Mouse (Mus musculus) neural tube, embryonic 13.5 days (tissue): ENCODE results near the gene Mmp25. TPM values are rescaled to one million over a fixed set of nuclear protein-coding genes. Genes with fewer than 3 reads are reported as not detected.
"Not testable (repeated sequence)": the region's sequence is repeated elsewhere in the genome, so short reads cannot be mapped to it uniquely, and the experiment has no call there.

Source experiments
- ATAC-seq: fragments of 200-750 bp; cut with Nextera tagmentation; 2 replicates; pipeline ENCODE4 v1.8.0; 2017; ENCODE audit warnings: low read depth, mild to moderate bottlenecking, moderate TSS enrichment, moderate library complexity
- H3K27ac ChIP-seq: fragments of 300-500 bp; sonication (generic); replicated peaks from 2 replicates; pipeline ENCODE4 v1.5.1; 2015; ENCODE audit warnings: moderate library complexity, mild to moderate bottlenecking, inconsistent platforms
- H3K27me3 ChIP-seq: fragments of 300-500 bp; sonication (generic); 2 replicates; pipeline ENCODE4 v1.6.1; 2015; ENCODE audit warnings: mild to moderate bottlenecking, inconsistent platforms
- H3K36me3 ChIP-seq: fragments of 300-500 bp; sonication (generic); 2 replicates; pipeline ENCODE4 v1.6.1; 2015; ENCODE audit warnings: mild to moderate bottlenecking, inconsistent platforms
- H3K4me1 ChIP-seq: fragments of 300-500 bp; sonication (generic); replicated peaks from 2 replicates; pipeline ENCODE4 v1.6.1; 2015; ENCODE audit warnings: inconsistent platforms
- H3K4me2 ChIP-seq: fragments of 300-500 bp; sonication (generic); 2 replicates; pipeline ENCODE4 v1.6.1; 2015; ENCODE audit warnings: inconsistent platforms, mild to moderate bottlenecking, moderate library complexity
- H3K4me3 ChIP-seq: fragments of 300-500 bp; sonication (generic); 2 replicates; pipeline ENCODE4 v1.5.1; 2015; ENCODE audit warnings: mild to moderate bottlenecking, inconsistent platforms
- H3K9ac ChIP-seq: fragments of 300-500 bp; sonication (generic); 2 replicates; pipeline ENCODE4 v1.6.1; 2015; ENCODE audit warnings: moderate library complexity, mild to moderate bottlenecking, inconsistent platforms
- H3K9me3 ChIP-seq: fragments of 300-500 bp; sonication (generic); 2 replicates; pipeline ENCODE4 v1.6.1; 2016; ENCODE audit warnings: inconsistent platforms
- WGBS: fragments of 180-500 bp; shearing (Covaris S2); methylation state at CpG from one replicate; pipeline ENCODE4 v1.1.7; 2015; 5-methylcytosine and 5-hydroxymethylcytosine counted together
- polyA plus RNA-seq: library from polyadenylated mRNA; unstranded; fragments of >200 nt; fragmentation: Nextera tagmentation; extraction: Ambion mirVana; gene quantifications from 2 replicates; pipeline ENCODE4 v1.2.1, GENCODE M21; 2015

Mmp25 gene
- polyA plus RNA-seq, 1 experiment from 2014 or later: 2.3 TPM

GRCm38 (mm10) chr17:23610361-23610800, 34.7 kb downstream of the Mmp25 start:
- no peaks in the 10 kb centered on the region for H3K36me3 ChIP-seq
- H3K4me3 ChIP-seq: no peak overlapping the region
- no peaks in the 10 kb centered on the region for H3K4me1 ChIP-seq
- no peaks in the 10 kb centered on the region for H3K27me3 ChIP-seq
- H3K4me2 ChIP-seq: no peak overlapping the region
- H3K9ac ChIP-seq: no peak overlapping the region
- H3K27ac ChIP-seq: no peak overlapping the region
- no peaks in the 10 kb centered on the region for H3K9me3 ChIP-seq
- peak; percentile 43; the same call in 1 of the 2 replicates for ATAC-seq
- WGBS: 84% methylated on average over 28 of the region's 28 CpGs

GRCm38 (mm10) chr17:23609612-23610011, 35.5 kb downstream of the Mmp25 start:
- no peak for ATAC-seq
- Histone ChIP-seq H3K4me1 (no peaks in the 10 kb centered on the region), H3K36me3 (no peaks in the 10 kb centered on the region), H3K4me2 (no peak overlapping the region), H3K27me3 (no peaks in the 10 kb centered on the region), H3K4me3 (no peak overlapping the region), H3K27ac (no peak overlapping the region), H3K9me3 (no peaks in the 10 kb centered on the region), H3K9ac (no peak overlapping the region)
- 93% methylated on average over 24 of the region's 24 CpGs for WGBS

GRCm38 (mm10) chr17:23605220-23605619, 39.9 kb downstream of the Mmp25 start:
- H3K9ac ChIP-seq: no peak overlapping the region
- H3K4me1 ChIP-seq: no peaks in the 10 kb centered on the region
- H3K9me3 ChIP-seq: no peaks in the 10 kb centered on the region
- no peaks in the 10 kb centered on the region for H3K36me3 ChIP-seq
- WGBS: 86% methylated on average over 8 of the region's 8 CpGs
- no peak for ATAC-seq
- no peak overlapping the region for H3K27ac ChIP-seq
- H3K27me3 ChIP-seq: no peaks in the 10 kb centered on the region
- no peak overlapping the region for H3K4me2 ChIP-seq
- H3K4me3 ChIP-seq: no peak overlapping the region

- H3K27ac ChIP-seq: no peak overlapping the region
- H3K27me3 ChIP-seq: no peaks in the 10 kb centered on the region
- no peaks in the 10 kb centered on the region for H3K36me3 ChIP-seq
- 80% methylated on average over 7 of the region's 7 CpGs for WGBS
- no peak for ATAC-seq
- peaks cover 4% of the 10 kb centered on the region; the same call in 1 of the 2 replicates for H3K4me1 ChIP-seq
- H3K4me2 ChIP-seq: no peak overlapping the region
- H3K9ac ChIP-seq: no peak overlapping the region
- no peak overlapping the region for H3K4me3 ChIP-seq
- no peaks in the 10 kb centered on the region for H3K9me3 ChIP-seq
These were observed 40.7 kb downstream of the Mmp25 start for GRCm38 (mm10) chr17:23604394-23604793.

GRCm38 (mm10) chr17:23603542-23603941, 41.5 kb downstream of the Mmp25 start:
- Histone ChIP-seq H3K9ac (no peak overlapping the region), H3K9me3 (no peaks in the 10 kb centered on the region), H3K36me3 (no peaks in the 10 kb centered on the region), H3K27ac (no peak overlapping the region), H3K27me3 (no peaks in the 10 kb centered on the region), H3K4me2 (no peak overlapping the region), H3K4me3 (no peak overlapping the region), H3K4me1 (peaks cover 11% of the 10 kb centered on the region)
- WGBS: 55% methylated on average over 2 of the region's 2 CpGs
- no peak for ATAC-seq

- WGBS: 26% methylated on average over 8 of the region's 8 CpGs
These were observed 42.0 kb downstream of the Mmp25 start for GRCm38 (mm10) chr17:23603077-23603476.

GRCm38 (mm10) chr17:23601836-23602585, 43.1 kb downstream of the Mmp25 start:
- Histone ChIP-seq H3K27me3 (no peaks in the 10 kb centered on the region), H3K9ac (no peak overlapping the region), H3K36me3 (no peaks in the 10 kb centered on the region), H3K4me3 (no peak overlapping the region), H3K27ac (no peak overlapping the region), H3K9me3 (no peaks in the 10 kb centered on the region), H3K4me1 (peaks cover 15% of the 10 kb centered on the region), H3K4me2 (no peak overlapping the region)
- no peak for ATAC-seq
- 53% methylated on average over 10 of the region's 10 CpGs for WGBS

More at GRCm38 (mm10) chr17:23603077-23603476, 42.0 kb downstream of the Mmp25 start:
- no peaks in the 10 kb centered on the region for H3K36me3 ChIP-seq
- H3K27ac ChIP-seq: no peak overlapping the region
- no peak for ATAC-seq
- H3K4me2 ChIP-seq: no peak overlapping the region
- no peak overlapping the region for H3K9ac ChIP-seq
- H3K4me1 ChIP-seq: peaks cover 15% of the 10 kb centered on the region
- H3K9me3 ChIP-seq: no peaks in the 10 kb centered on the region
- H3K27me3 ChIP-seq: no peaks in the 10 kb centered on the region
- H3K4me3 ChIP-seq: no peak overlapping the region

GRCm38 (mm10) chr17:23600641-23601622, 44.1 kb downstream of the Mmp25 start, which contains the start of gene Zscan10:
Gene Zscan10 (plus strand): TSS chr17:23600856.
- H3K9ac ChIP-seq: no peak within 1 kb of the TSS

GRCm38 (mm10) chr17:23599605-23600063, 45.4 kb downstream of the Mmp25 start:
- ATAC-seq: peak; percentile 10; the same call in 1 of the 2 replicates
- Histone ChIP-seq H3K27me3 (no peaks in the 10 kb centered on the region), H3K36me3 (no peaks in the 10 kb centered on the region), H3K9me3 (no peaks in the 10 kb centered on the region), H3K4me2 (peak overlapping the region; percentile 64), H3K27ac (0 out of 2 replicates have a peak overlapping the region, but pooled peaks have one; percentile 59), H3K9ac (peak overlapping the region; percentile 66), H3K4me3 (peak overlapping the region; percentile 39), H3K4me1 (peaks cover 15% of the 10 kb centered on the region)
- 48% methylated on average over 7 of the region's 7 CpGs for WGBS

More at GRCm38 (mm10) chr17:23600641-23601622, 44.1 kb downstream of the Mmp25 start, which contains the start of gene Zscan10:
- Histone ChIP-seq H3K27ac (no peak within 1 kb of the TSS), H3K4me3 (no peak within 1 kb of the TSS; the same call in 1 of the 2 replicates), H3K9me3 (no peaks in the 10 kb centered on the region), H3K4me1 (peaks cover 15% of the 10 kb centered on the region), H3K4me2 (peak within 1 kb of the TSS; percentile 64), H3K27me3 (no peaks in the 10 kb centered on the region), H3K36me3 (no peaks in the 10 kb centered on the region)
- no peak for ATAC-seq
- WGBS: 36% methylated on average over 15 of the region's 15 CpGs

- H3K27ac ChIP-seq: peak within 1 kb of the TSS; percentile 59
- H3K27me3 ChIP-seq: no peaks in the 10 kb centered on the region
- H3K4me1 ChIP-seq: peaks cover 15% of the 10 kb centered on the region
- no peaks in the 10 kb centered on the region for H3K36me3 ChIP-seq
- H3K4me2 ChIP-seq: peak within 1 kb of the TSS; percentile 64
- 9% methylated on average over 31 of the region's 31 CpGs for WGBS
- no peaks in the 10 kb centered on the region for H3K9me3 ChIP-seq
- peak within 1 kb of the TSS; percentile 66 for H3K9ac ChIP-seq
- peak; percentile 90 for ATAC-seq
- H3K4me3 ChIP-seq: peak within 1 kb of the TSS; percentile 39
These were observed 46.2 kb downstream of the Mmp25 start, which contains the start of gene Zfp13 for GRCm38 (mm10) chr17:23598582-23599552. Gene Zfp13 (minus strand): TSS chr17:23599487.

GRCm38 (mm10) chr17:23595139-23595538, 49.9 kb downstream of the Mmp25 start:
- H3K36me3 ChIP-seq, H3K4me3 ChIP-seq, H3K9me3 ChIP-seq, H3K27me3 ChIP-seq, H3K27ac ChIP-seq, H3K4me2 ChIP-seq, H3K9ac ChIP-seq, ATAC-seq: not testable (repeated sequence)
- 83% methylated on average over 4 of the region's 4 CpGs for WGBS
- peaks cover 26% of the 10 kb centered on the region for H3K4me1 ChIP-seq
